Mouse (Mus musculus): ENCODE measurements around the gene Tsc22d1. TPM values are rescaled to one million over a fixed set of nuclear protein-coding genes. Genes with fewer than 3 reads are reported as not detected.

The Tsc22d1 gene
- polyA plus RNA-seq, 1 experiment from 2014 or later: 122 TPM

DNA sequence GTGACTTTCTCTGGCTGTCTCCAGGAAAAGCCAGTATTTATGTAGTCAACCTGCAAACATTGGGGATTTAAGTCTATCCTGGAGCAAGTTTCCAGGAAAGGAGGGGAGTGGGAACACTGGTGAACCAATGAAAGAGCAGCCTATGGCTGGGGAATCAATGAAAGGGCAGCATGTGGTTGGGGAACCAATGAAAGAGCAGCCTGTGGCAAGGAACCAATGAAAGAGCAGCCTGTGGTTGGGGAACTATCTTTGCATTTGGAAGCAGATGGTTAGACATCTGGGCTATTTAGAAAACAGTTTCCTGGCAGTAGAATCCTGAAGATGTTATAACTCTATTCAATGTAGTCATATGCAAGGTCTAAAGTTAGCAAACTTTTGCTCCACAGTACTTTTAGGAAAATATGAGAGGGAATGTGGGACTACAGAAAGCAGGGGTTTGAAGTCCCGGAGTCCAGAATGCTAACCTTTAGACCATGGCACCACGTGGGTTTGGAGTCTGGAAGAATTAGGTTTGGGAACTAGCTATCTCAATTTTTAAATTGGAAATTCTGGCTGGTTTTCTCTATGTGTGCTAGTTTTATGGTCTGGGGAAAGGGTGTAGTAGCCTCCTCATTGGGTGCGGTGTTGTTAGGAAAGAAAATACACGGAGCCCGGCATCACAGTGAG lies 125.4 kb downstream of the Tsc22d1 start:
- Histone ChIP-seq H3K36me3 (ENCODE audit: control insufficient read depth, insufficient read depth) (no peaks in the 10 kb centered on the region), H3K27me3 (ENCODE audit: control insufficient read depth, insufficient read depth, low read depth, low read length) (no peaks in the 10 kb centered on the region), H3K4me2 (ENCODE audit: low read depth, low read length) (no peak overlapping the region), H3K9ac (ENCODE audit: low read depth, low read length) (no peak overlapping the region), H3K9me3 (replicated peaks; ENCODE audit: control insufficient read depth, low read length) (no peaks in the 10 kb centered on the region), H3K4me1 (ENCODE audit: control insufficient read depth, low read depth, low read length) (peaks cover 15% of the 10 kb centered on the region), H3K27ac (ENCODE audit: low read length) (no peak overlapping the region), H3K4me3 (ENCODE audit: low read depth, low read length) (no peak overlapping the region)
- 83% methylated on average over 5 of the region's 5 CpGs for WGBS (ENCODE audit: insufficient replicate concordance)
- ATAC-seq (ENCODE audit: low read depth): no peak

DNA sequence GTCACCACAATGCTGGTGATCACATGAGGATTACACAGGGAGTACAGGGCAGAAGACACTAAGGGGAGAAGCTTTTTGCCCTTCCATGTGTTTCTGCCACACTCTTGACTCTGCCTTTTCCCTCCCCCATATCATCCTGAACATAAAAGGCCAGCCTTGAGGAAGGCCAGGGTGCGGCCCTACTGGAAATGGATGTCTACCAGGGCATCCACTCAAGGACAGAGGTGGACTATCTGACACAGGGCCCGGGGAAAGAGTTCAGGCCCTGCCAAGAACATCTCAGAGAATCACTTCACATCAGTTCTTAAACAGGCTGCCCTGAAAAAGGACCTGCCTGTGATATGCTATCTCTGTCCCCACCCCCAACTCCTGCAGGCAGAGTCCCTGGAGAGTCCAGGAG lies 126.6 kb downstream of the Tsc22d1 start:
- no peak overlapping the region for H3K9ac ChIP-seq (ENCODE audit: low read depth, low read length)
- H3K9me3 ChIP-seq (replicated peaks; ENCODE audit: control insufficient read depth, low read length): no peaks in the 10 kb centered on the region
- 0 out of 2 replicates have a peak, but pooled peaks have one; percentile 10 for ATAC-seq (ENCODE audit: low read depth)
- H3K27ac ChIP-seq (ENCODE audit: low read length): no peak overlapping the region
- no peak overlapping the region for H3K4me3 ChIP-seq (ENCODE audit: low read depth, low read length)
- no peak overlapping the region for H3K4me2 ChIP-seq (ENCODE audit: low read depth, low read length)
- no peaks in the 10 kb centered on the region for H3K36me3 ChIP-seq (ENCODE audit: control insufficient read depth, insufficient read depth)
- H3K27me3 ChIP-seq (ENCODE audit: control insufficient read depth, insufficient read depth, low read depth, low read length): no peaks in the 10 kb centered on the region
- WGBS (ENCODE audit: insufficient replicate concordance): 49% methylated on average over 2 of the region's 2 CpGs
- peaks cover 13% of the 10 kb centered on the region for H3K4me1 ChIP-seq (ENCODE audit: control insufficient read depth, low read depth, low read length)

DNA sequence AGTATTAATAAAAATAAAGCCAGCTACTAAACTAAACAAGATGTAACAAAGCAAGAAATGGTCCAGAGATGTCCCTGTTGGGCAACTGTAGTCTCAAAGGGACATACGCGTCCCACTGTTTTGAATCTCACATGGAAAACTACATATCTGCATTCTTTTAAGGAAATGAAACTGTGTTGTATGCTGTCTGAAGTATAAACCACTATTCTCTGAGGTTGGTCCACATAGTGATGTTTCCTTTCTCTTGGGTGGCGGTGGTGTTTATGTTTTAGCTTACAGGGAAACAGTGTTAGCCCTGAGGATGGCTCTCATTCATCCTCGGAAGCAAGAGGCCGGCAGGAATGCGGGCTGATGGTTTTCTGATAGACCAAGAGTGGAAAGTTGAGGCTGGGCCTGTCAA lies 129.4 kb downstream of the Tsc22d1 start:
- 82% methylated on average over 6 of the region's 6 CpGs for WGBS (ENCODE audit: insufficient replicate concordance)
- H3K27me3 ChIP-seq (ENCODE audit: control insufficient read depth, insufficient read depth, low read depth, low read length): no peaks in the 10 kb centered on the region
- ATAC-seq (ENCODE audit: low read depth): no peak

DNA sequence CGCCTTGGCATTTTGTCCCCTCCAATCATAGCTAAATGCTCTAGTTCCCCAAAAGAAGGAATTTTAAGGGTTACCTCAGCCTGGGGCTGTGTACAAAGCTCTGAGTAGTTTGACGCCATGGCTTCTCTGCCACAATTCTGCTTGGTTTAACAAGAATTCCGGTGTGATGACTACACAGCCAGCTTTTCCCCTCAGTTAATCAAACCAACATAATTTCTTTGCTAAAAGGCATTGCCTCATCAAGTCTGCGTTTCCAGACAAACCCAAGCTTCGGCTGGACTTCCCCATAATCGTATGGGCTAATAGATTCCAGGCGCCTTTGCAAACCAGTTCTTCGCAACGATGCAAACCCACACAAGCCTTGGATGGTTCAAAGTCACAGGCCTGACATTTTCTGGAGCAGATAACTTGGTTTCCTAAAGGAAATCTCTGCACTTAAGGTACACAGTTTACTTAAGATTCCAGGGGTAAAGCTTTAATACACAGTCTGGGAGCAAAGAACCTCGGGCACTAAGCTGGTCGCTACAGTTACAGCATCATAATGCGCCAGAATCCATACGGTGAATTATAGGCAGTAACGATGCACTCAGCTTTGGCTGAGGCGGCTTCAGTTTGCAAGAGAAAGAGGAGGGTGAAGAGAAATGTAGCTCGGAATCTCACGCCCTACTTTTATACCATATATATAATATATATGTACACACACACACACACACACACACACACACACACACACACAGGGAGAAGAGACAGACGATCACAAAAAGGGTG lies 140.7 kb downstream of the Tsc22d1 start:
- Histone ChIP-seq H3K27ac (ENCODE audit: low read length) (no peak overlapping the region), H3K27me3 (ENCODE audit: control insufficient read depth, insufficient read depth, low read depth, low read length) (peaks cover 36% of the 10 kb centered on the region), H3K4me3 (ENCODE audit: low read depth, low read length) (no peak overlapping the region; the same call in 1 of the 2 replicates), H3K4me2 (ENCODE audit: low read depth, low read length) (0 out of 2 replicates have a peak overlapping the region, but pooled peaks have one; percentile 84), H3K4me1 (ENCODE audit: control insufficient read depth, low read depth, low read length) (peaks cover 17% of the 10 kb centered on the region), H3K9ac (ENCODE audit: low read depth, low read length) (no peak overlapping the region), H3K9me3 (replicated peaks; ENCODE audit: control insufficient read depth, low read length) (no peaks in the 10 kb centered on the region), H3K36me3 (ENCODE audit: control insufficient read depth, insufficient read depth) (no peaks in the 10 kb centered on the region)
- ATAC-seq (ENCODE audit: low read depth): no peak
- WGBS (ENCODE audit: insufficient replicate concordance): 69% methylated on average over 18 of the region's 18 CpGs

More for the DNA sequence above, 129.4 kb downstream of the Tsc22d1 start:
- Histone ChIP-seq H3K36me3 (ENCODE audit: control insufficient read depth, insufficient read depth) (no peaks in the 10 kb centered on the region), H3K4me2 (ENCODE audit: low read depth, low read length) (no peak overlapping the region), H3K27ac (ENCODE audit: low read length) (no peak overlapping the region), H3K4me1 (ENCODE audit: control insufficient read depth, low read depth, low read length) (peaks cover 13% of the 10 kb centered on the region), H3K9ac (ENCODE audit: low read depth, low read length) (no peak overlapping the region), H3K9me3 (replicated peaks; ENCODE audit: control insufficient read depth, low read length) (no peaks in the 10 kb centered on the region), H3K4me3 (ENCODE audit: low read depth, low read length) (no peak overlapping the region)

DNA sequence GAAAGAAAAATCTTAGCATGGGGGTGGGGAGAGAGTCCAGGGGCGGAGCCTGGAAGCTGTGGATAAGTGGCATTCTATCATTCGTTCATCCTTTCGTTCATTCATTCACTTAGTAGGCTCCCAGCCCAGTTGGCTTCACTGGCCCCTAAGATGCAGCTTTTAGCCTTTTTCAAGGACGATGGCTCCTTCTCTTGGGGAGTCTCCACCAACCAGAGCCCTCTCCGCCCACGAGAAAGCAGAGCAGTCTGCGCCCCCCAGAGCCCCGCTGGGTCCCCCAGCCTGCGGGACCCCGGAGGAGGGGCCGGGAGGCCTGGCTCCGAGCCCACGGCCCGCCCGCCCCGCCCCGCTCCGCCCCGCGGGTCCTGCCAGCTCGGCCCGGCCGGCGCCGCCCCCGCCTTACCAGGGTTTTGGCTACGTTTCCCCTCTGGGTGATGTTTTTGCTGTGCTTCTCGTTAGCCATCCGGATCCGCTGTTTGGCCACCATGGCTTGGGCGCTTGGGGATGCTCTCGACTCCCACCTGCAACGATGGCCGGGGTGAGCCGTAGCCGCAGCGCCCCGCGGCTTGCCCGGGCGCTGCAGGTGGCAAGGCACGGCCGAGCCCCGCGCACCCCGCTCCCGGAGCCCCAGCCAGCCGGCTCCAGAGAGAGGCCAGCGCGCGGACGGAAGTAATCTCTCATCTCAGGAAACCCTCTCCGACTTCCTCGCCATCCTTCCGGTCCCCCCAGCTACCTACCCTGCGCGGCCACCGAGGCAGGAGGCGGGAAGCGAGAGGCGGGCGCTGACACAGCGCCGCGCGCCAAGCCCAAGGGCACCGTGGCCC lies 141.5 kb downstream of the Tsc22d1 start:
- Histone ChIP-seq H3K27ac (ENCODE audit: low read length) (no peak overlapping the region), H3K4me3 (ENCODE audit: low read depth, low read length) (peak overlapping the region; percentile 61), H3K4me1 (ENCODE audit: control insufficient read depth, low read depth, low read length) (peaks cover 18% of the 10 kb centered on the region), H3K27me3 (ENCODE audit: control insufficient read depth, insufficient read depth, low read depth, low read length) (peaks cover 36% of the 10 kb centered on the region), H3K9me3 (replicated peaks; ENCODE audit: control insufficient read depth, low read length) (no peaks in the 10 kb centered on the region), H3K9ac (ENCODE audit: low read depth, low read length) (peak overlapping the region; percentile 45), H3K36me3 (ENCODE audit: control insufficient read depth, insufficient read depth) (no peaks in the 10 kb centered on the region), H3K4me2 (ENCODE audit: low read depth, low read length) (peak overlapping the region; percentile 84)
- 1% methylated on average over 64 of the region's 67 CpGs for WGBS (ENCODE audit: insufficient replicate concordance)
- peak; percentile 45 for ATAC-seq (ENCODE audit: low read depth)

DNA sequence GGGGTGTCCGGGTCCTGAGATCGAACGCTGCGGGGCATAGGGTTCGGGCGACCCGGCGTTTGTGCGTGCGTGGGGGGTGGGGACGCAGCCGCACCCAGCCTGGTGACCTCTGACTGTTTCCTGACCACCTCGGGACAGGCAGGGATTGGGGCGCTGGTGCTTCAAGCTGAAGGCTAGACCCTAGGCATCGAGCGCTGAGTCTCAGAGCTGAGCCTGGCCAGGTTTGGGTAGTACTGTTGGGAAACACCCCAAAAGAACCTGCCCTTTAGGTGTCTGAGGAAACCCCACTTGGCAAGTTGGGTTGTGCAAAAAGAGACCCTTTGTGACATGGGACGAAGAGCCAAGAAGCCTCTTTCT lies 142.1 kb downstream of the Tsc22d1 start, which contains the start of gene Serp2:
TSS of gene Serp2 (minus strand) at position 38 of the 357 bp plus-strand sequence.
- H3K4me2 ChIP-seq (ENCODE audit: low read depth, low read length): peak within 1 kb of the TSS; percentile 84
- H3K9me3 ChIP-seq (replicated peaks; ENCODE audit: control insufficient read depth, low read length): no peaks in the 10 kb centered on the region
- peak within 1 kb of the TSS; percentile 45 for H3K9ac ChIP-seq (ENCODE audit: low read depth, low read length)
- peak within 1 kb of the TSS; percentile 61 for H3K4me3 ChIP-seq (ENCODE audit: low read depth, low read length)
- no peak for ATAC-seq (ENCODE audit: low read depth)
- no peaks in the 10 kb centered on the region for H3K36me3 ChIP-seq (ENCODE audit: control insufficient read depth, insufficient read depth)
- WGBS (ENCODE audit: insufficient replicate concordance): 6% methylated on average over 17 of the region's 17 CpGs
- peaks cover 19% of the 10 kb centered on the region for H3K4me1 ChIP-seq (ENCODE audit: control insufficient read depth, low read depth, low read length)
- peaks cover 36% of the 10 kb centered on the region for H3K27me3 ChIP-seq (ENCODE audit: control insufficient read depth, insufficient read depth, low read depth, low read length)
- no peak within 1 kb of the TSS for H3K27ac ChIP-seq (ENCODE audit: low read length)

Other genes starting within 250 kb of the Tsc22d1 start
- gene Serp2, start 141.9 kb downstream of the Tsc22d1 start, polyA plus RNA-seq (2015; fragmentation: Nextera tagmentation; extraction: Ambion mirVana): 0.61 and 0.79 TPM in 2 replicates

Data from liver, embryonic 16.5 days (tissue).